Mouse (Mus musculus) heart, adult 2 months (tissue): ENCODE data around the gene Igsf9.

Experiments
- CTCF ChIP-seq: fragments of 200-600 bp; IDR thresholded peaks from 2 replicates; pipeline ENCODE4 v1.8.1; 2022; ENCODE audit warnings: antibody characterized with exemption, mild to moderate bottlenecking, moderate library complexity
- POLR2A ChIP-seq: fragments of 200-500 bp; IDR thresholded peaks from 2 replicates; pipeline ENCODE4 v1.6.1; 2011; ENCODE audit warnings: mild to moderate bottlenecking, low read depth, low read length, control low read depth; ENCODE audit not compliant: insufficient read depth

DNA sequence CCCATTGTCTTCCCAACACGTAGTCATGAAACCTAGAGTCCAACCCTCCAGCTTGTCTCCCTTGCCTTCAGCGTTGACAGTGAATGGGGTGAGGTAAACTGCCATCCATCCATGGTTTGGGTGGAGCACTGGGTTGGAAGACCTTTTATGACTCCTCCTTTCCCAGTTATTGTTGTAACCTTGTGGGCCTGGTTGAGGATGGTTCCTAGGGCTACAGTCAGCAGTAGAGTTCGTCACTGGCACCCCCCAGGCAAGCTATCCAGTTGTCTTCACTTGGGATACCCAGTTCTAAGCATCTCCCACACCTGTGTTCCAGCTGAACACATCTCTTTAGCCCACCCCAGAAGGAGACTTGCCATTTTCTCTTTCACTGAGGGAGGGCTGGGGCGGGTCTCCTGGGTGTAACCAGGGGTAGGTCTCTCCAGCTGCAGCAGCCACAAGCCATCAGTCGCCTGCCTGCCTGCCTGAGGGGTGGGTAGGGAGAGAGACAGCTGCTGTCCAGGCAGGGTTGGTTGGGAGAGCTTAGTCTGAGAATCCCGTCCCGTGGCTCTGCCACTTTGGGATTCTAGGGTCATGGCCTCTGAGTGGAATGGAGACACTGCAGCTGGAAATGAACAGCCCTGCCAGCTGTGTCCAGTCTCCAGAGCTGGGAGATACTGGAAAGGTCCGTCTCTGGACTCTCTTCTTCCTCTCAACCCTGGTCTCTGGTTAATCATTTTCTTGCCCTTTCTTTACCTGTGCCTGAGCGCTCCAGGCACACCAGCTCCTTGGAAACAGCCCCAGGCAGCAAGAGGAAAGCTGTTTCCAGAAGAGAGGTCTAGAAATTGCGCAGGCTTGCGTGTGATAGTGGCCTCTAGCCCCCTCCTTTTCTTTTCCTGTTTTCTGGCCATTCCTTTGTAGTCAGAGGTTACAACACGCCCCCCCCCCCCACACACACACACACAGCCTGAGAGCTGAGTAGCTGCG lies 20.8 kb downstream of the Igsf9 start:
- no peak for TF ChIP-seq CTCF
- no peak for TF ChIP-seq POLR2A
